Mouse (Mus musculus): ENCODE results near the gene Ajm1. TPM values are rescaled to one million over a fixed set of nuclear protein-coding genes. Genes with fewer than 3 reads are reported as not detected.

Ajm1 gene
- polyA plus RNA-seq, 1 experiment from 2014 or later, result 0.08 TPM

DNA sequence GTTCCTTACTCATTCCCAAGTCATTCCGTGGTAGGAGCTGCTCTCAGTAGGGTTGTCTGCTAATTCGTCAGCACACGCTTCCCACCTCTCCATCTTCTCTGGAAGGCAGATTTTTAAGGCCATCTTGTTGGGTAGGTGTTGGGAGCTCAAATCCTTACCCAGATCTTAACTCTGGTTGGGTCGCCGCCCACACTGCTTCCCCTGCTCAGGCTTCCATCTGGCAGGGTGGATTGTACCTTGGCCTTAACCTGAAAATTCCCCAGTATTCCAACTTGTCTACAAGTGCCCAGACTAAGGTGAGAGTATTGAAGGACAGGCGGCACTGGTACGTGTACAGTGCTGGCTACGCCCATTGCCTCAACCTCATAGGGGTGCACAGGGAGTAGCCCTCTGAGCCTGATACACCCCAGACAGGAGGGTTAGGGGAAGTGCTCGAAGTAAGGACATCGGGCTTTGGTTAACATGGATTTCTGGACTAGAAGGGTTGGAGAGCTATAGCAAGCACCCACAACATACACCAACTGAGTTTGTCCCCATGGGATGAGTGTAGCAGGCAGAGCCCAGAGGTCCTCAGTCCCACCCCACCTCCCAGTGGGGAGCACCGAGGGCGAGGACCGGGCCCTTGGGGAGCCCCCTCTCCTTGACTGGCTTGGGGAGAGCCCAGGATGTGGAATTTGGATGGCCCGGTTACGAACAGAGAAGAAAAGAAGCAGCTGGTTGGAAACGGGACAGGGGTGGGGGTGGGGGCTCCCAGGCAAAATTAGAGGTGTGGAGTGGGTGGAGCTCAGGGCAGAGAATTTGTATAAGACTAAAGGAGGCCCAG is 5.3 kb downstream of the Ajm1 start:
- H3K27me3 ChIP-seq, result peaks cover 56% of the 10 kb centered on the region

DNA sequence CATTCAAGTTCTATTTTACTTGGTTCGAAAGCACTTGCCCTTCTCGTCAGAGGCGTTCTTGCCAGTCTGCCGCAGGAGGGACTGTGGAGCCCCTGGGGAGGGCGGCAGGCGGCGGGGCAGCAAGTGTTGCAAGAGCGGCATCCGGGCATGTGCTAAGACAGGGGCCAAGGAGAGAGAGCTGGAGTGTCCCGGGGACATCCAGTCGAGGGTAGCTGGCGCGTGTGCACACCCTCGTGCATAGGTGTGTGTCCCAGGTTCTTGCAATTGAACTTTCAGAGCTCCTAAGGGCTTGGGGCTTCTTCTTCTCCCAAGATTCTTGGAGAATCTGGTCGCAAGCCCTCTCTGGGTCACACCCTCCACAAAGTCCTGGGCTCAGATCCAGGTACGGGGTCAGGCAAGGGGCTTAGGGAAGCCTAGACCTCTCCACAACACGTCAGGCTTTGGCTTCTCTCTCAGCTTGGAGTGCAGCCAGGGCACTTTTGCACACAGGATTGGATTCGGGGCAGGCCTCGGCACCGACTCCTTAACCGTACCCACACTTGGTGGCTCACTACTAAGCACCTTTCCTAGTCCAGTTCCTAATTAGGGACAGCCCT is 6.0 kb downstream of the Ajm1 start:
- H3K9me3 ChIP-seq, result no peaks in the 10 kb centered on the region
- ATAC-seq (ENCODE audit: insufficient number of reproducible peaks, insufficient read depth, low FRiP score, low TSS enrichment, low read depth), result no peak
- WGBS, result 15% methylated on average over 21 of the region's 21 CpGs
- peak overlapping the region; percentile 61 for H3K9ac ChIP-seq (replicated peaks)
- H3K27me3 ChIP-seq, result peaks cover 49% of the 10 kb centered on the region
- peak overlapping the region; percentile 58 for H3K4me3 ChIP-seq (replicated peaks)
- peaks cover 28% of the 10 kb centered on the region for H3K36me3 ChIP-seq
- peak overlapping the region; percentile 95 for H3K4me2 ChIP-seq
- H3K4me1 ChIP-seq (replicated peaks), result peaks cover 57% of the 10 kb centered on the region
- H3K27ac ChIP-seq, result peak overlapping the region; percentile 89

More for the DNA sequence above, 5.3 kb downstream of the Ajm1 start:
- H3K36me3 ChIP-seq, result peaks cover 21% of the 10 kb centered on the region
- H3K27ac ChIP-seq, result no peak overlapping the region
- 68% methylated on average over 16 of the region's 16 CpGs for WGBS
- peak overlapping the region; percentile 58; the same call in 1 of the 2 replicates for H3K4me3 ChIP-seq (replicated peaks)
- H3K4me2 ChIP-seq, result peak overlapping the region; percentile 95
- no peak overlapping the region for H3K9ac ChIP-seq (replicated peaks)
- ATAC-seq (ENCODE audit: insufficient number of reproducible peaks, insufficient read depth, low FRiP score, low TSS enrichment, low read depth), result no peak
- no peaks in the 10 kb centered on the region for H3K9me3 ChIP-seq
- H3K4me1 ChIP-seq (replicated peaks), result peaks cover 63% of the 10 kb centered on the region

DNA sequence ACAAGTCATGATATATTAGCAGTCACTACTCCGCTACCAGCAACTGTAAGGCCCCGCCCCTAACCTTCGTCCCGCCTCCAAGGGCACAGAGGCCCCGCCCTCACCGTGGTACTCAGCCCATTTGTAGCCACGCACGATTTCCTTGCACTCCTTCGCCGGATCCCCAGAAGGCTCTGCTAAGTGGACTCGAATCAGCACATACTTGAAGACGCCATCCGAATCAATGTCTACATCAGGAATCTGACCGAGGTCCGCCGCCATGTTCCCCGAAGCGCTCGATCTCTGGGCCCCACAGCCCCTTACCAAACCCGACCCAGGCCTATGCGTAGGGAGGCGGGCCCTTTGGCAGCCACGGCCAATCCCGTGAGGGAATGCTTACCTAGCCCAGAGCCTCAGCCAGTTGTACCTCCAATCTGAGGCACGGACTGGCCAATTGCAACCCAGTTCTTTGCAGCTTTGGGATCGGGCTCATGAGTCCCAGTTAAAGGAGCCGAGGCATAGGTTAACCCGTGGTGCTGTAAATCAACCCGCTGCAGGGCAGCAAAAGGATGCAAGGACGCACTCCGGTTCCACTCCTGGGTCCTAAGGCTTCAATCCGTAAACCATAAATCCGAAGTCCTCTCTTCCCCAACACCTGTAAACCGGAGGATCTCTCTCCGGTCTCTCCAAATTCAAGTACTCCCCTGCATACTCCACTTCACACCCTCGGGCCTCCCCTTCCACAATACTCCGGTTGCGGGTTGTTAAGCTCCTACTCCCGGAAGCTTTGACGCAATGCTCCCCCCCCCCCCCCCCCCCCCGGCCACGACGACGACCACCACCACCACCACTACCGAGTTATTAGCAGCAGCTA is 6.8 kb downstream of the Ajm1 start, which contains the start of the genes Mamdc4 and Phpt1:
TSS of gene Mamdc4 (minus strand) at position 267 of the 853 bp plus-strand sequence.
TSS of gene Phpt1 (minus strand) at position 646 of the 853 bp plus-strand sequence.
- Histone ChIP-seq H3K27me3 (peaks cover 42% of the 10 kb centered on the region), H3K27ac (peak within 1 kb of the TSS; percentile 89), H3K36me3 (peaks cover 35% of the 10 kb centered on the region), H3K4me2 (peak within 1 kb of the TSS; percentile 95), H3K4me3 (replicated peaks) (peak within 1 kb of the TSS; percentile 58), H3K9ac (replicated peaks) (peak within 1 kb of the TSS; percentile 61), H3K9me3 (no peaks in the 10 kb centered on the region), H3K4me1 (replicated peaks) (peaks cover 52% of the 10 kb centered on the region)
- peak; percentile 98 for ATAC-seq (ENCODE audit: insufficient number of reproducible peaks, insufficient read depth, low FRiP score, low TSS enrichment, low read depth)
- under 1% methylated on average over 42 of the region's 45 CpGs for WGBS

DNA sequence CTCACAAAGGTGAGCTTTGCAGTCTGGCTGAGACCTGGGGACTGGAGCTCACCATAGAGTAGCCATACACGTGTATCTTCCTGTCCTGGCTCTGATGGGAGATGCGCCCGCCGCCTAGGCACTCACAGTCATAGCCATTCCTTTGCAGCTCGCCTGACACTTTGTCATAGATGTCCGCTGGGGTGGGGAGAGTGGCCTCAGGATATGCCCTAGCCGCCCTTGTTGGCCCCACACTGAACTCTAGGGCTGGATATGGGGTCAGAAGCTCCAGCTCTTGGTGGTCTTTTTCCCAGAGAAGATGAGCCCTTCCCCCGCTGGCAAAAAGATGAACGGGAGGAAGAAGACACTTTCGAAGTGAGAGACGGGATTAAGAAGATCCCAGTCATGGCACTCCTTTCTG is 7.4 kb downstream of the Ajm1 start:
- Histone ChIP-seq H3K27me3 (peaks cover 35% of the 10 kb centered on the region), H3K4me3 (replicated peaks) (peak overlapping the region; percentile 58), H3K9me3 (no peaks in the 10 kb centered on the region), H3K4me1 (replicated peaks) (peaks cover 46% of the 10 kb centered on the region), H3K27ac (peak overlapping the region; percentile 89; the same call in 1 of the 2 replicates), H3K4me2 (peak overlapping the region; percentile 95), H3K9ac (replicated peaks) (peak overlapping the region; percentile 61), H3K36me3 (peaks cover 42% of the 10 kb centered on the region)
- 20% methylated on average over 11 of the region's 11 CpGs for WGBS
- ATAC-seq (ENCODE audit: insufficient number of reproducible peaks, insufficient read depth, low FRiP score, low TSS enrichment, low read depth), result no peak

DNA sequence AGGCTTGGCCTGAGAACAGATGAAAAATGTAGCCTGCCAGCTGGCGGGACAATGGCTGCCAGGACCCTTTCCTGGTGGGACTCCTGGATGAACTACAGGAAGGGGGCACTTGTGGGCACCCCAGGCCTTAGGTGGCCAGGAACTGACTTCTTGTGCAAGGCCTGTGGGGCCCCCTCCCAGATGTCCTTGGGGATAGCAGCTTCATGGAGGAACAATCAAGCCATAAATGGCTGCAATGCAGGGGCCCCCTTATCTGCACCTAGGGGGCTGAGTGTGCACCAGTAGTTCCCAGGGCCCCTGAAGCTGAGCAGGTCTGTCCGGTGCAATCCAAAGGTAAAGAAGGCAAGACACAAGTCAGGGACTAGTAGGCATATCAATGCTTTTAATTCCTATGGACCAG is 8.5 kb downstream of the Ajm1 start:
- no peak overlapping the region for H3K4me3 ChIP-seq (replicated peaks)
- no peak overlapping the region for H3K27ac ChIP-seq
- H3K4me2 ChIP-seq, result peak overlapping the region; percentile 95; the same call in 1 of the 2 replicates
- H3K27me3 ChIP-seq, result peaks cover 24% of the 10 kb centered on the region
- ATAC-seq (ENCODE audit: insufficient number of reproducible peaks, insufficient read depth, low FRiP score, low TSS enrichment, low read depth), result no peak
- H3K4me1 ChIP-seq (replicated peaks), result peaks cover 35% of the 10 kb centered on the region
- H3K9me3 ChIP-seq, result no peaks in the 10 kb centered on the region
- H3K36me3 ChIP-seq, result peaks cover 53% of the 10 kb centered on the region
- 88% methylated on average over 2 of the region's 2 CpGs for WGBS
- H3K9ac ChIP-seq (replicated peaks), result peak overlapping the region; percentile 61

DNA sequence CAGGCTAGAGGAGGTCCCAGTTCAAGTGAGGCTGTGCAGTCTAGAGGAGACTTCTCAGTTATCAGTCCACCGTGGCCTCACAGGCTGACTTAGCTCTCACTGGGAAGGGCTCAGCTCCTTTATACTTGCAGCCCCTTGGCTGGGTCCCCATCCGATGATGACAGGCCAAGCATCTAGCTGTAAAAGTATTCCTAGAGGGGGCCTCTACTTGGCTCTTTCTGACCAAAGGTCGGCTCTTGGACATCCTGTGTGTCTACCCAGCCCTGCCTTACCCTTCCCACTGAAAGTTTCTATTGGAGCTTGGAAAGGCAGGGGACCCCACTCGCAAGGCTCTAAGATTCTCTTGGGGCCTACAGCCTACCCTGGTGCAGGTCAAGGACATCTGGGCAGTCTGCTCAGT is 10.3 kb downstream of the Ajm1 start:
- ATAC-seq (ENCODE audit: insufficient number of reproducible peaks, insufficient read depth, low FRiP score, low TSS enrichment, low read depth), result no peak

DNA sequence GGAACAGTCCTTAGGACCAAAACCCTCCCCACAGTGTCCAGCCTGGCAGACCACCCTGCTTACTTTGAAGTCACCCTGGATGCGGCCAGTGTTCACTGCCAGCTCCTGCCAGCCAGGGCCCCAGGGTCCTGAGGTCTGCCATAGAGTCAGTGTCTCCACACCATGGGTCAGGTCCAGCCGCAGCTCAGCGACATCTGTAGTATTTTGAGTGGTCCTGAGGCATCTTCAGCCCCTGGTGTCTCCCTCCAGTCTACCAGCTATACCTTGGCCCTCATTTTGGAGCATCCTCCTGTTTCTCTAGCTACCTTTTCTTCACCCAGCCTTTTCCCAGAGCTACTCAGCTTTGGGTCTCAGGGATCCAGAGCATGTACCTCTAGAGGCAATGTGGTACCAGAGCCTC is 12.2 kb downstream of the Ajm1 start:
- no peak for ATAC-seq (ENCODE audit: insufficient number of reproducible peaks, insufficient read depth, low FRiP score, low TSS enrichment, low read depth)
- H3K36me3 ChIP-seq, result peaks cover 90% of the 10 kb centered on the region
- 97% methylated on average over 3 of the region's 3 CpGs for WGBS

More for the DNA sequence above, 10.3 kb downstream of the Ajm1 start:
- no peak overlapping the region for H3K9ac ChIP-seq (replicated peaks)
- H3K27ac ChIP-seq, result no peak overlapping the region
- no peaks in the 10 kb centered on the region for H3K9me3 ChIP-seq
- peaks cover 71% of the 10 kb centered on the region for H3K36me3 ChIP-seq
- WGBS, result 89% methylated on average over 4 of the region's 4 CpGs
- no peak overlapping the region for H3K4me3 ChIP-seq (replicated peaks)
- no peak overlapping the region for H3K4me2 ChIP-seq
- H3K4me1 ChIP-seq (replicated peaks), result peaks cover 24% of the 10 kb centered on the region
- H3K27me3 ChIP-seq, result peaks cover 6% of the 10 kb centered on the region

DNA sequence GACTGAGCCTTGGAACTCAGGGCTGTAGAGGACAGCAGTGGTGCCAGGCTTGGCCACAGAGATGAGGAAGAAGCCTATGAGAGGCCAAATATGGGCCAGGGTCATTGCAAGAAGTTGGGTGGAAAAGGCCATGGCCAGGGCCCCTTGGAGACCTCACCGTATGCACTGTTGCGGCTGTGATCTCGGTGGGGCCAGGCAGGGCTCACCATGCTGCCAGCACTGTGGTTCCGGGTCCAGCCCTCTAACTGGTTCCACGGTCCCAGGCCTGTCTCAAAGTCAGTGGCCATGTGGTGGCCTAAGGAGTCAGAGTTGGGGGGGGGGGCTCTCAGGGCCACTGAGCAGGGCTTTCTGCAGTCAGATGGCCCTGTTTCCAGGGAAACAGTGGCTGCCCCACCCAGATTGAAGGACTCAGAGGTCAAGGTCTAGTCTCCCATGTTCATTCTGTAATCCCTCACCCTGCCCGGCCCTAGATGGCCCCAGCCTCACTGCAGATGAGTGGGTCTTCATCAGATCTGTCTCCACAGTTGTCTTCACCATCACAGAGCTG is 13.0 kb downstream of the Ajm1 start:
- H3K27me3 ChIP-seq, result no peaks in the 10 kb centered on the region
- peaks cover 98% of the 10 kb centered on the region for H3K36me3 ChIP-seq
- 89% methylated on average over 6 of the region's 6 CpGs for WGBS

More for the DNA sequence above, 12.2 kb downstream of the Ajm1 start:
- H3K4me1 ChIP-seq (replicated peaks), result peaks cover 14% of the 10 kb centered on the region
- H3K27me3 ChIP-seq, result no peaks in the 10 kb centered on the region
- H3K9ac ChIP-seq (replicated peaks), result no peak overlapping the region
- no peaks in the 10 kb centered on the region for H3K9me3 ChIP-seq
- no peak overlapping the region for H3K4me2 ChIP-seq
- no peak overlapping the region for H3K27ac ChIP-seq
- H3K4me3 ChIP-seq (replicated peaks), result no peak overlapping the region

DNA sequence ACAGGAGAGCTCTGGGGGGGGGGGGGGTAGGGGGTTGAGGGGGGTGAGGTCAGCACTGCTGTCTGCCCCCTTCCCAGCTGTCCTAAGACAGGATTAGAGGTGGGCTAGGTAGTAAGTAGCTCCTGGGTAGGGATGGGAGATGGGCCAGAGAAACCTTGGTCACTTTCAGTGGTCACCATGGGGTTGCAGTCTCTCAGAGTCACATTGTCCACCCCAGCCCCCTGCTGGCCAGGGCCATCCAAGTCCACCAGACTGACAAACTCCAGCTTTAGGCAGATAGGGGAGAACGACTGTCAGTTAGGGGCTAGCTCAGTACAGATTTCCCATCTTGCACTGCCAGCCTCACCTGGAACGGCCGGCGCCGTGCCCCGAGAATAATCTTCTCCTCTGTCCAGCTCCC is 15.0 kb downstream of the Ajm1 start:
- H3K36me3 ChIP-seq, result peaks cover 100% of the 10 kb centered on the region
- no peak for ATAC-seq (ENCODE audit: insufficient number of reproducible peaks, insufficient read depth, low FRiP score, low TSS enrichment, low read depth)
- no peak overlapping the region for H3K9ac ChIP-seq (replicated peaks)
- no peak overlapping the region for H3K4me2 ChIP-seq
- H3K27me3 ChIP-seq, result no peaks in the 10 kb centered on the region
- H3K4me3 ChIP-seq (replicated peaks), result no peak overlapping the region
- no peak overlapping the region for H3K27ac ChIP-seq
- 85% methylated on average over 6 of the region's 6 CpGs for WGBS
- no peaks in the 10 kb centered on the region for H3K4me1 ChIP-seq (replicated peaks)
- H3K9me3 ChIP-seq, result no peaks in the 10 kb centered on the region

More for the DNA sequence above, 13.0 kb downstream of the Ajm1 start:
- Histone ChIP-seq H3K9ac (replicated peaks) (no peak overlapping the region), H3K4me3 (replicated peaks) (no peak overlapping the region), H3K27ac (no peak overlapping the region), H3K4me2 (no peak overlapping the region), H3K9me3 (no peaks in the 10 kb centered on the region), H3K4me1 (replicated peaks) (peaks cover 8% of the 10 kb centered on the region)
- ATAC-seq (ENCODE audit: insufficient number of reproducible peaks, insufficient read depth, low FRiP score, low TSS enrichment, low read depth), result no peak

DNA sequence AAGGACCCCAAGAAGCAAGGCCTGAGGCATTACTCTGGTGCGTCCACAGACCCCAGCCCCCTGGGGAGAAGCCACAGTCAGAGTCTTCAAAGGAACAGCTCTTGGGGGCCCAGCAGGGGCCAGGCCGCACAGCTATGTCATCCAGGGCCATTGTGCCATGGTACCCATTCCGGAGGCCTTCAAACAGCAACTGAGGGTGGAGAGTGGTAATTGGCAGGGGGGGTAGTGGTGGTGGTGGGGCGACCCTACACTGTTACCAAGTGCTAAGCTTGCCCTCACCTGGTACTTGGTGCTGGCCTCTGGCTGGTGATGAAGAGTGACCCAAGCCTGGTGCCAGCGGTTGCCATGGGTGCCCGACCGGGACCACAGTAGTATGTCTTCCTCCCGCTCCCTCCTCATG is 15.8 kb downstream of the Ajm1 start:
- Histone ChIP-seq H3K27ac (no peak overlapping the region), H3K36me3 (peaks cover 100% of the 10 kb centered on the region), H3K9me3 (no peaks in the 10 kb centered on the region), H3K4me3 (replicated peaks) (no peak overlapping the region), H3K4me2 (no peak overlapping the region), H3K27me3 (no peaks in the 10 kb centered on the region), H3K4me1 (replicated peaks) (no peaks in the 10 kb centered on the region), H3K9ac (replicated peaks) (no peak overlapping the region)
- ATAC-seq (ENCODE audit: insufficient number of reproducible peaks, insufficient read depth, low FRiP score, low TSS enrichment, low read depth), result no peak
- 86% methylated on average over 8 of the region's 8 CpGs for WGBS

Data from limb, embryonic 12.5 days (tissue).